Mouse (Mus musculus): ENCODE measurements around the gene Oxld1.

The Oxld1 gene
- long read RNA-seq, experiment 1, transcript Oxld1-201 (2 exons, 813 nt): major isoform, 12 of 14 reads
- long read RNA-seq, experiment 1, partial matches to known transcripts: 0 of 14 reads
- long read RNA-seq, experiment 1, other reads (novel, unspliced or antisense): 1 of 14 reads
- long read RNA-seq, experiment 2, transcript Oxld1-201 (2 exons, 813 nt): major isoform, 20 of 23 reads
- long read RNA-seq, experiment 2, partial matches to known transcripts: 0 of 23 reads
- long read RNA-seq, experiment 2, other reads (novel, unspliced or antisense): 3 of 23 reads

DNA sequence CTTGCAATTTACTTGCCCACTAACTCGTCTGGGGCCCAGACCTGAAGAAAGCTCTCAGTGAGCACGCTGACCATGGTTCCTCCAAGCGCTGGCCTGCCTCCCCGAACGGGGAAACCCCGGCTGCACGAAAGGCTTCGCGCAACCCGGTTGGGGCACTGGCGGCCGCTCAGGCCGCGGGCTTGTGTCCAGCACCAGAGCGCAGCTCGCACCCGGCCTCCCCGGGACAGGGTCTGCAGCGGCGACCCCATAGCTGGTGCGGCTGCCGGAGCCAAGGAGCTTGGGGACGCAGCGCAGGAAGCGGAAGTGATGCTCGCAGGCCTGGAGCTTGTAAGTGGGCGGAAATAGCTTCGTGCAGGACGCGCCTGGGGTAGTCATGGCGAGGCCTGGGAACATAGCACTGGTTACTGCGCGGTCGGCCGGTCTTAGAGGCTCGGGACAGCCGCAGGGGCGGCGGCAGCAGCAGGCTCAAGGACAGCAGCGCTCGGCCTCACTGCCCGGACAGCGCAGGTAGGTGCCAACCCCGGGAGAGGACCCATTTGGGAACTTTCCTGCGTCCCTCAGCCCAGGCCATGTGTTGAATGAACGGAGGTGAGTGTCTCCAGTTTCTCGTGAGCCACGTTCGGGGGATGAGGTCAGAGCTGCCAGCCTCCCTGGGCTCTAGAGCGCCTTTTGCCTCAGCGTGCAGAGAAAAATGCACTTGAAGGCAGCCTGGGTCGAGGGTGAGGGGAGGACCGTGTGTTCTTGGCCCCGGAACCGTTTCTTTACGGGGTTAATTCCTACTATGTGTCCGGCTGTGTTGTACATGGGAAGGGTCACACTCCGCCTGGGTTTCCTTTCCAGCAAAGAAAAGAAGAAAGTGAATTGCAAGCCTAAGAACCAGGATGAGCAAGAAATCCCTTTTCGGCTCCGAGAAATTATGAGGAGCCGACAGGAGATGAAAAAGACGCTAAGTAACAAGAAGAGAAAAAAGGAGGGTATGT, at the start of gene Oxld1, which contains the start of gene Ccdc137:
Gene Oxld1, minus strand, starts transcription at position 297 of the 980 bp plus-strand sequence.
Gene Ccdc137, plus strand, starts transcription at position 344 of the 980 bp plus-strand sequence.
- intact Hi-C loops (cut with DNase I): no loop called here

GRCm38 (mm10) chr11:120506899-120507298, 49.0 kb upstream of the Oxld1 start:
- intact Hi-C loops (cut with DNase I): no loop called here

DNA sequence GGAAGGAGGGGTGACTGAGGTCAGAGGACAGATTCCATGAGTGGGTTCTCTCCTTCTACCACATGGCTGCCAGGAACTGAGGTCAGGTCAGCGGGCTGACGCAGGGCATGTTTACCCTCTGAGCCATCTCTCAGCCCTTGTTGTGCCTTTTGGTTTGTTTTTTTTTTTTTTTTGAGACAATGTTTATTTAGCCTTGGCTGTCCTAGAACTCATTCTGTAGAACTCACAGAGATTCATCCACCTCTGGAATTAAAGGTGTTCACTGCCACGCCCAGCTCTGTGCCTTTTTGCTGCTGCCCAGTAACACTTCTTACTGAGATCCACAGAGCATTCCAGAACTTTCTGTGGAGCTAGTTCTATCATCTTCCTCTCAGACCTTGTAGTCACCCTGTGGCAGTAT, 47.8 kb upstream of the Oxld1 start:
- intact Hi-C loops (cut with DNase I): no loop called here

DNA sequence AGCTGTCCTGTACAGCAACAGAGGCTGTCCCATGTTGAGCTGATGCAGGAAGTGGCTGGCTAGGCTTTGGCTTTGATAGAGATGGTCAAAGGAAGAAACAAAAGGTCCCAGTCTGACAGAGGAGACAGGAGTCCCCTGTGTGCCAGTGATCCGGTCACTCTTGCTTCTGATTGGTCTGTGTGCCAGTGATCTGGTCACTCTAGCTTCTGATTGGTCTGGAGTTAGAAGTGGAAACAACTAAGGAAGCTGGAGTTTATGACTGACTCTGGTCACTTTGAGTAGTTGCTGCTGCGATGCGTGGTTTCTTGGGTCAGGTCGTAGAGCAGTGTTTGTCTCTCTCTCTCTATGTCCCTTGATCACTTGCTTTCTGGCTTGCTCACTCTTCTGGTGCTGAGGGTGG, 43.8 kb upstream of the Oxld1 start:
- intact Hi-C loops (cut with DNase I): no loop called here

GRCm38 (mm10) chr11:120501018-120501417, 43.1 kb upstream of the Oxld1 start:
- intact Hi-C loops (cut with DNase I): no loop called here

GRCm38 (mm10) chr11:120500357-120500756, 42.5 kb upstream of the Oxld1 start:
- intact Hi-C loops (cut with DNase I): no loop called here

DNA sequence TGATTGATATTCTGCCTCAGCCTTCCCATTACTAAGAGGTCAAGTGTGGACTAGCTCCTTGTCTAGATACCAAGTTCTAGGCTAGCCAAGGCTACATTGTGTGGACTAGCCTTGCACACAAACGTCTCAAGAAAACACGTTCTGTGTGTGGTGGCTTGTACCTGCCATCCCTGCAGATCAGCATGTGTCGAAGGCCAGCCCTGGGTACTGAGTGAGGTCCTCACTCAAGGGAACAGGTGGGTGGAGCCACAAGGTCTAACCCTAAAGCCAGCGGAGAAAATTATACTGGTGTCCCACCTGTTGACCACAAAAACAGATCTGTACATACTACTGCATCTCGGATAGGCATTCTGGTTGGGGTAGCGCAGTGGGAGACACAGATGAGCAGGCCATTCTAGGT, 42.0 kb upstream of the Oxld1 start:
- intact Hi-C loops (cut with DNase I): loop anchor here (10.0 kb wide), 1 partner anchor 285 kb away; the partner anchor contains the start of genes Gps1 and Rfng

DNA sequence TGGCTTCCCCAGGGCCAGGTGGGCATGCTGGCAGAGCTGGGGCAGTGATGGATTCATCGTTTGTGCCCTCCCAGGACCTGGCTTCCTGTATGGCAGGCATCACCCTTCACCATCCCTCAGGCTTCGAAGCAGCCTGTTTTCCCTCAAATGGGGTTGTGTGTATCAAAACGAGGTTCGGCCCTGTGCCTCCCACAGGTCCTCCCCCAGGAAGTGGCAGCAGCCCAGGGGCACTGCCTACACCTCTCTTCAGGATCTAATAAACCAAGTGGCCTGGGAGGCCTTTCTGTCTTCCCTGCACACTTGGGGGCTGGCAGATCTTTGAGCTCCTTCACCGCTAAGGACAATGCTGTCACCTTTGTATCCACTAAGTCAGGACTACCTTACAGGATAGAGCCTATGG, 41.0 kb upstream of the Oxld1 start:
- intact Hi-C loops (cut with DNase I): loop anchor here (10.0 kb wide), 1 partner anchor 286 kb away; the partner anchor contains the start of genes Gps1 and Rfng

- intact Hi-C loops (cut with DNase I): loop anchor here (10.0 kb wide), 1 partner anchor 287 kb away; the partner anchor contains the start of genes Gps1 and Rfng
These were observed 40.4 kb upstream of the Oxld1 start for GRCm38 (mm10) chr11:120498226-120498625.

- intact Hi-C loops (cut with DNase I): loop anchor here (10.0 kb wide), 1 partner anchor 287 kb away; the partner anchor contains the start of genes Gps1 and Rfng
These were observed 39.6 kb upstream of the Oxld1 start for GRCm38 (mm10) chr11:120497436-120497835.

DNA sequence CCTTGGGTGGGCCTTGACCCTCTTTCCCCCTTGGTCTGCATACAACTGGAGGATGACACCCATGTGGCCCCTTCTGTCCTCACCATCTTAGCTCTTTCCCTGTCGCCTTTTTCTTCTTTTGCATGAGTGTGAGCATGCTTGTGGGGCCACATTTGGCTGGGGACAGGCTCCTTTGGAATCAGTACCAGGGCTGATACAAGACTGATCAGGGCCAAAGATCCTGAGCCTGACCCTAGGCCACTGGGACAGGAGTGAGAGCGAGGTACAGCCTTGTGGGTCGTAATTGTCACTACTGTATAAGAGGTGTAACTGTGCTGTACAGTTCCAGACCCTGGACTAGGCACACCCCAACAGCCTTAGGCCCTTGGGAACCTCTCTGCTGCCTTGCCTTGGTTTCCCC, 36.0 kb upstream of the Oxld1 start:
- intact Hi-C loops (cut with DNase I): loop anchor here (10.0 kb wide), 1 partner anchor 291 kb away; the partner anchor contains the start of genes Gps1 and Rfng

DNA sequence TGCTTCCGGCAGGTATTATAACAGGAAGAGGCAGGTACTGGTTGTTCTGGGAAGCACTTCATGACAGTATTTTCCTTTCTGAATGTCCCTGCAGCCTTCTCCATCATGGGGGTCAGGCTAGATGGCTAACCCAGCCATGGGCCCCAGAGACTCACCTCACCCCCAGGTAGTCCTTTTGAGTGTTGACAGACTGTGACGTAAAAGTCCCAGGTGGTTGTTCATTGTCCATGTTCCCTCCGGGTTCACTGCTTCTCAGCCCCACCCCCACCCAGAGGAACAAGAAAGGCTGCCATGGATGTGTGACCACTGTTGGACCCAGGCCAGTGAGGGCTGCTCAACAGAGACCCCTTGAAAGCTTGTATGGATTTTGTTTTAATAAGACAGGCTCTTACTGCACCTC, 35.5 kb upstream of the Oxld1 start:
- intact Hi-C loops (cut with DNase I): loop anchor here (10.0 kb wide), 1 partner anchor 291 kb away; the partner anchor contains the start of genes Gps1 and Rfng

DNA sequence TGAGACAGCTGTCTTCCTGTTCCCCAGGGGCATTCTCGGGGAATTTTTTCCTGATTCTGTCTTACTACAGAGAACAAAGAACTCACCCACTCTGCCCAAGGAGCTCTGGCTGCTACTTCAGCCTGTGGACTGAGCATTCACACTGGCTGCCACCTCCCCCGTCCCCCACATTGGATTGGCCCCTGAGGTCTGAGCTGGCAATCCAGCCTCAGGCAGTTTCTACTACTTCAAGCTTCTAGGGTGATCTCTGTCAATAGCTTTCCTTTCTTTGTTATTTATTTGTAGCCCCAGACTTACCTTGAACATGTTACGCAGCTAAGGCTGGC, 35.0 kb upstream of the Oxld1 start:
- intact Hi-C loops (cut with DNase I): loop anchor here (10.0 kb wide), 1 partner anchor 292 kb away; the partner anchor contains the start of genes Gps1 and Rfng

GRCm38 (mm10) chr11:120492024-120492877, 34.4 kb upstream of the Oxld1 start:
- intact Hi-C loops (cut with DNase I): loop anchor here (10.0 kb wide), 1 partner anchor 293 kb away; the partner anchor contains the start of genes Gps1 and Rfng

DNA sequence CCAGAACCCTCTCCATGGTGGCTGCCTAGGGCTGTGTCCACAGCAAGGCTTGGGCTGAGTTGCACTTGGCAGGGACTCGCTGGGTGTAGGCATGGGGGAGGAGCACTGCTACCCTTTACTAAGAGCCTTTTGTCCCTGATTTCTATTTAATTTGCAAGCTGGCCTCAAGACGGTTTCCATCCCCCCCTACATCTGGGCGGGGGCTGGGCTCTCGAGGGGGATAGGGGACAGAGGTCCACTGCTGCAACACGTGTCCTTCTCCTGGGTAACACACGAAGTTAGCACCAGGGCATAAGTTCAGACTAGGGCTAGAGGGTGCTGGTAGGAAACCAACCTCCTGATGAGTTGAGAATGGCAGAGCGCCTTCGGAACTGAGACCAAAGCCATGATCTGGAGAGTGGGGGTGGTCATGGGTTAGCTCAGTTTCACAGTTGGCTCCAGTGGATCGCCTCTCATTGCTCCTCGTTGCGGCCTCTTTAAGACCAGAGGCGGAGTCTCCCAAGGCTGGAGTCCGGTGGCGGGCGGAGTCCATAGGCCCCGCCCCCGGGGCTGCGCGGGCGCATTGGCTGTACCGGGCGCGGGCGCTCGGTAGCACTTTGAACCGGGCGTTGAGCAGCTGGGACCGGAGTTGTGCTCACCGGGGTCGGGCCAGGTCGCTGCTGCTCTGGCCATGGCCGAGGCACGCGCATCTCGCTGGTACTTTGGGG, 33.6 kb upstream of the Oxld1 start, which contains the start of gene Slc25a10:
Gene Slc25a10, plus strand, starts transcription at position 524 of the 707 bp plus-strand sequence.
- intact Hi-C loops (cut with DNase I): loop anchor here (10.0 kb wide), 1 partner anchor 293 kb away; the partner anchor contains the start of genes Gps1 and Rfng

DNA sequence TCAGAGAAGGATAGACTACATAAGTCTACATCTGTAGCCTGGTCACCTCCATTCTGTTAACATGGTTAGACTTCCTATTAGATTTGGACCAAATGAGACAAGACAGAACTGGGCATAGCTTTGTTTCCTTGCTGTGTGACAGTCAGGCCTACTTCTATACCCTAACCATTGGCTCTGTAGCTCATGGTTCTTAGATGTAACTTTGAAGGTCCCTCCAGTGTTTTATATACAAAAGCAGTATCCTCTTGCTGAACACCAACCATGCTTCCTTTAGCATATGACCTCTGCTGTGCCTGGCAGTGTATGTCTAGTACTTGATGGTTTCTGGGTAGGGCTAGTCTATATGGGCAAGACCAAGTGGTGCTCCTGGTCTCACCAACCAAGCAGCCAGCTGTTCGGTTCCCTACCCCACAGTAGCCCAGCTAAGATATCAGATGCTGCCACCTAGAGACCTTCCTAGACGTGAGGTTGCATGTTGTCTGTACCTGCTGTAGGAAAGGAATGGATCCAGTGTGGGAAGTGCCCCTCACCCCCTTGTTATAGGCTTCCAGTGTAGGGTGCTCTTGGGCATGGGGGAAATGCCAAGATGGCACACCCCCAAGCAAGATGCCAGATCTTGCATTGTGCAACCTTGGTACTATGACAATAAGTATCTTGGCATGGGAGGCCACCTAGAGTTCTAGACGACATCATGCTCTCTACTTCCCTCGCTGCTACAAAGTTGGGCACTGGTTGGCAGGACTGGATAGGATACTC, 32.6 kb upstream of the Oxld1 start:
- intact Hi-C loops (cut with DNase I): loop anchor here (10.0 kb wide), 1 partner anchor 294 kb away; the partner anchor contains the start of genes Gps1 and Rfng

DNA sequence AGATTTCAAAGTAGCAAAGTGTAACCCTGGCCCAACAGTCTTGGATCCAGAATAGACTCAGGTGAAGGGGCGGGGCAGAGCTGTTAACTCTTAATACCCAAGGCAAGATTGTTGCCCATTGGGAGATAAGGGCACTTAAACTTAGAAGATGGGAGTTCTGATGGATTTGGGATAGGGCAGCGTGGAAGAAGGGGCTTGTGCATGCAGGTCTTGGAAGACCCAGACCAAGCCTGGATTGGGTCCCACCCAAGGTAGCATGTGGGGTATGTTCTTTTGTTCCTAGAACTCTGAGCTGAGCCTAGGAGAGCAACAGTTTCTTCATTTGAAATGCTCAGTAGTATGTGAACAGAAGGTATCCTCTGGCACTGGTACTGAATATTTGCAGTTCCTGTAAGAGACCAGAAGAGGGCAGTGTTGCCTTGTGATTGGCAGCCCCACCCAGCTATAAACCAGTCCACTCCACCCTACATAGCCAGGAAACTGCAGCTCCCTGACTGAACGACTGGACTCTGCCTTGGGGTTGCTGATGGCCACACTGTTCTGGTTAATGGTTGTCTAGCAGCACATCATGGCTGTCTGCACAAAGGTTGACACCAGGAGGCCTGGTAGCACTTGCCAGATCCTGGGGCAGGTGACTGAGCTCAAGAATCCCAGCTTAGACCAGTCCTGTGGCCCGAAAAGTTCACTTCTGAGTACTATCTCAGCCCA, 31.3 kb upstream of the Oxld1 start:
- intact Hi-C loops (cut with DNase I): loop anchor here (2.0 to 5.0 kb wide), 2 partner anchors 20 to 93 kb away; partner anchors contain the start of gene Arhgdia

- intact Hi-C loops (cut with DNase I): loop anchor here (2.0 to 5.0 kb wide), 2 partner anchors 20 to 94 kb away; partner anchors contain the start of gene Arhgdia
These were observed 30.6 kb upstream of the Oxld1 start for GRCm38 (mm10) chr11:120488516-120488915.
